Mouse (Mus musculus) ZHBTc4 (cell line): ENCODE measurements around the gene Hcls1.

Experiments used
- DNase-seq: peaks from one replicate; pipeline ENCODE4 v3.0.0-alpha.2; 2011; ENCODE audit warnings: low read depth, low spot score

Hcls1 gene

DNA sequence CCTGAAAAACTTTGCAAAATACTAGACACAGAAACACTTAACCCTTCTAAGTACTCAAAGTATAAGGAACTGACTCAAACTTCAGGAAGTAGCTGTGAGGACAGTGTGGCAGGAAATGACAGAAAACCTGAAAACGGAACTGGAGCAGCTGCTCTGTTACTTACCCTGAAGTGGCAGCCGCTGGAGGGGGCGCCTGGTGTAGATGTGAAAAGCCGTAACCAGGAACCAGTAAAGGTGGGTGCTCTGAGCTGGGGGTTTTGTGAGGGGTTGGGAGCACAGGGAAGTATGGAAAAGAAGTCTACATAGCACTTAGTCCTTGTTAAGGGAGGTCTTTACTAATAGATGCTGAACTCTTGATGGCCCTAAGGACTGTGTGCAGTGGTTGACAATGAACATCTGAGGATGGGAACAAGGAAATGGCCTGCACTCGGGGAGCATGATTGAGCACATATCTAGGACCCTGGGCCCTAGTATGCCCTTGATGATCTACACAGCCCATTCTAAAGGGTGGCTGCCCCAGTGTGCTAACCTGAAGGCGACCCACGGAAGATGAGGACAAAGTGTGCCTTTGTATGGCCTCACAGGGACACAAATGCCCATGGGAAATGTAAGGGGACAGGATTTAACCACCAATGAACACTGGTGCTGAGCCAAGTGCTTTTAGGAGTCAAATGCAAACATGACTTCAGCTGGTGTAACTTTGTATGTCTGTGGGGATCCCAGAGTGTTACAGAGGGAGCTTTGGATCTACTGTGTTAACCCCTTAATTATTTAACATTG is at the start of gene Hcls1:
TSS of gene Hcls1 (plus strand) at position 143 of the 780 bp plus-strand sequence.
- no peak for DNase-seq

DNA sequence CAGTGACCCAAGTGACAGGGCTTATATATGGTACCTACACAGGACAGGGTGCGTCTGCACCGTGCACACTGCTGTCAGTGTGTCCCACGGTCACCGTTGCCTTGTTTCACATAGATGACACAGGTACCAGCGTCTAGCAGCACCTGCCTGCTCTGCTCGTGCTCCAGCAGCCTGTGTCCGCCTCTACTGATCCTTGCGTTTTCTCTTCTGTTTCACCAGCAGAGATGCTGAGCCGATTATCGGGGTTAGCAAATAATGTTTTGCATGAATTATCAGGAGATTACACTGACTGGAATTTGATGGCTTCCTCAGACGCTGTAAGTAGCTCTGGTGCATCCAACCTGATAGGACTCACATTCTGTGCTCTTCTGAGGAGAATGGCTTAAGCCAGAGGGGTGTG is 48.9 kb upstream of the Hcls1 start:
- no peak for DNase-seq

DNA sequence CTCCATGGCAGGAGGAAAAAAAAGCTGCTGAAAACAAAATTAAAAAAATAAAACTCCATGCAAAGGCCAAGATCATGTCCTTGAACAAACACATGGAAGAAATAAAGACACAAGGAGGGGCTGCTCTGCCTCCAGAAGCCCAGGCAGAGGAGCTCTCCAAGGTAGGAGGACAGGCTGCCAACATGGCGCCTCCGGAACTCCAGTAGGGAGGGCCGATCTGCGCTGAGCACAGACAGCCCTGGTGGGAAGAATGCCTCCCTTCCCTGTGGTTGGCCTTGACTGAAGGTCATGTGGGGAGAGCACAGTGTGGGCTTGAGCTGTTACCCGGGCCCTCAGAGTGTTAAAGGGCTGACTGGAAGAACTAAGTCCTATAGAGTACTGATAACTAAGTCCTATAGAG is 47.2 kb upstream of the Hcls1 start:
- DNase-seq: peak; percentile 90

DNA sequence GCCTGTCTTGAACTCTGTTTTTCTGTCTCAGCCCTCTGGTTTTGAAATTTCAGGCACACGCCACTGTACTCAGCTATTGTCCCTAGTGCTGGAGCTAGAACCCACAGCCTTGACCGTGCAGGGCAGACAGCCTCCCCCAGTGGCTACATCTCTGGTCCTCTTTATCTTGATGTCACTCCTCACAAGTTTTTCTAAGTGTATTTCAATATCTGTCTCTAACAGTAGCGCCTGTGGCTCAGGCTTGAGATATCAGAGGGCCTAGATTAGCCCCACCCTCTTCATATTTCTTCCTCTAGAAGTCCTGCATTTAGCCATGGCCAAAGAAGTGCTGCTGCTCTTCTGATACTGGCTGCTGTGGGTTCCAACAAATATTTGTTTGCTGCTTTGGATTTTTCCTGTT is 44.2 kb upstream of the Hcls1 start:
- DNase-seq: no peak

DNA sequence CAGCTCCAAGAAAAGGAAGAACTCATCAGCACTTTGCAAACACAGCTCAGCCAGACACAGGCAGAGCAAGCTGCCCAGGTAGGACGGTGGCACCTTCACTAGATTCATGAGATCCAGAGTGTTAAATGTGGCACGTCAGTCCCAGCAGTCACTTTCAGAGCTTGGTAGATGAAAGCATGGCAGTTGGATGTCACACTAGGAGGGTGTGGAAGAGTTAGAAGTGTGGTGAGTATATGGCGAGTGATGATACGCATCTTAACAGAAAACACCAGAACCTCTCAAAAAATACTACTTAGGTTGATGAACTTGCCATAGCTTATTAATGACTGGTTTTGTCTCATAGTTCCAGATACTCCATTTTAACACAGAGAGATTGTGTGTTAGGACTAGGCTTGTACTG is 43.4 kb upstream of the Hcls1 start:
- DNase-seq: no peak

DNA sequence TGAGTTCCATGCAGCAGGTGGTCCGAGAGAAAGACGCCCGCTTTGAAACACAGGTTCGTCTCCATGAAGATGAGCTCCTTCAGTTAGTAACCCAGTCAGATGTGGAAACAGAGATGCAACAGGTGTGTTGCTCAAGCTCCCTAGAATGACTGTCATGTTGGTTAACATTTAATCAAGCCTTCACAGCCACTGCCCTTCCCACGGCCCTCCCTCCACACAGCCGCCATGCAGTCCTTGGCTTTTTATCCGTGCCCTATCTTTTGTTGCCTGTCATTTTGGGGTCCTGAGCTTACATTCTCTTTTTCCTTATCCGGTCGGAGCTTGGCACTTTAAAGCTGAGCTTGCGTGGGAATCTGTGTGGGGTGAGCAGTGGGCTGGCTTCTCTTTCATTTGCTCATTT is 41.5 kb upstream of the Hcls1 start:
- no peak for DNase-seq

DNA sequence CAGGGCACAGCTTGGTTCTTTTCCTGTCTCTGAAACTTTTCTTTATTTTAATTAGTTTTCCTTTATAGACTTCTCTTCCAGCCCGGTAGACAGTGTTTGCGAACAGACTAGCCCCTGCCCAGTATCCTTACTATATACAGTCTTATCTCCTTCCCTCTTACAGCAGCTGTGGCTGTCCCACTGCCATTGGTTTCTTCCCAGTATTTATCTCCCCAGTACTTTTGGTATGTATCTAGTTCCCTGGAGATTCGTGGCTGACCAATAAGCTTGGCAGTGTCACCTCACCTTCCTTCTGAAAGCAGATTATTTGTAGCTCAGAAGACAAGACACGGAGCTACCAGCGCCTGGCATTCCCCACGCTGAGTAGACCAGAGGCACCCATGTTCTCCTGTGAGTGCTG is 38.1 kb upstream of the Hcls1 start:
- DNase-seq: no peak

DNA sequence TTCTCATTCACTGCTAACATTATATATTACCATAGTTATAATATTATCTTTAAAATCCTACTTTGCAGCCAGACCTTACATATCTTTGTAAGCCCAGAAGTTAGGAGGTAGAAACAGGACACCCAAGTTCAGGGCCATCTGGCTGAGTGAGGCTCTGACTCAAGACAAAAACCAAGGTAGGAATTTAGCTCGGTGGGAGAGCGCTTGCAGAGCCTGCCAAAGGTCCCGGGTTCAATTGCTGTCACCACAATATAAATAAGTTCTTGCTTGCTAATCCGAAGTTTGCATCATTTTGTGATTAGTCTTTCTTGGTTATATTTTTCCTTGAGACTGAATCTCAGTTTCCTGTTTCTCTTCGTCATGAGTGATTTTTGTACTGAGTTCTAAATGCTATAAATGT is 31.6 kb upstream of the Hcls1 start:
- no peak for DNase-seq

DNA sequence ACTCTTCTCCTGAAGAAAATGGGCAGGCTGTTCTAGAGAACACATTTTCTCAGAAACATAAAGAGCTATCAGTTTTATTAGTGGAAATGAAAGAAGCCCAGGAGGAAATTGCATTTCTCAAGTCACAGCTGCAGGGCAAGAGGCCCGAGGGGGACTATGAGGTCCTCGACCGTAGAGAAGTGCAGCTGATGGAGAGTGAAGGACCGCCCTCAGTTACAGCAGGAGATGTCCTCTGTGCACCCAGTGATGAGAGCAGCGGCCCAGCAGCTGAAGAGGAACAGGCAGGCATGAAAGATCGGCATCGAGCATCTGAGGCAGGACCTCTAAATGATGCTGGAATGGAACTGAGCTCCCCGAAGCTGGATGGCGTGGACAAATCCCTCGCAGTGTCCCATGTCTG is 22.9 kb upstream of the Hcls1 start:
- no peak for DNase-seq

DNA sequence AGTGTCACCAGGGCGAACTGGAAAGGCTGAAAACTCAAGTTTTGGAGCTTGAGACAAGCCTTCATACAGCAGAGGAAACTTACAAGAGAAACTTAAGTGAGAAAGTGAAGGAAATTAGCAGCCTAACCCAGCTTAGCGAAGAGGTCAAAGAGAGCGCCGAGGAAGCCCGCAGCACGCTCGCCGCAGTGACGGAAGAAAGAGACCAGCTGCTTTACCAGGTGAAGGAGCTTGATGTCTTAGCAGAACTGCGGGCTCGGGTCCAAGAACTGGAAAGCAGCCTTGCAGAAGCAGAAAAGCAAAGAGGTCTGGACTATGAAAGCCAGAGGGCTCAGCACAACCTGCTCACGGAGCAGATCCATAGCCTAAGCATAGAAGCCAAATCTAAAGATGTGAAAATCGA is 22.5 kb upstream of the Hcls1 start:
- DNase-seq: no peak

DNA sequence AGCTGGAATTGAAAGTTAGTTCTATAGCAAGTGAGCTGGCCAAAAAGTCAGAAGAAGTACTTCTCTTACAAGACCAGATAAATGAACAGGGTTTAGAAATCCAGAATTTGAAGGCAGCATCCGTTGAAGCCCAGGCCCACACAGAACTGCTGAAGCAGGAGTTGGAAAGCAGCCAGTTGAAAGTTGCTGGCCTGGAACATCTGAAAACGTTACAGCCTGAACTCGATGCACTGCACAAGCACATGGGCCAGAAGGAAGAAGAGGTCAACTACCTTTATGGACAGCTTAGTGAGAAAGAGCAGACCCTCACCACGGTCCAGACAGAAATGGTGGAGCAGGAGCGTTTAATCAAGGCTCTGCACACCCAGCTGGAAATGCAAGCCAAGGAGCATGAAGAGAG is 20.6 kb upstream of the Hcls1 start:
- no peak for DNase-seq

DNA sequence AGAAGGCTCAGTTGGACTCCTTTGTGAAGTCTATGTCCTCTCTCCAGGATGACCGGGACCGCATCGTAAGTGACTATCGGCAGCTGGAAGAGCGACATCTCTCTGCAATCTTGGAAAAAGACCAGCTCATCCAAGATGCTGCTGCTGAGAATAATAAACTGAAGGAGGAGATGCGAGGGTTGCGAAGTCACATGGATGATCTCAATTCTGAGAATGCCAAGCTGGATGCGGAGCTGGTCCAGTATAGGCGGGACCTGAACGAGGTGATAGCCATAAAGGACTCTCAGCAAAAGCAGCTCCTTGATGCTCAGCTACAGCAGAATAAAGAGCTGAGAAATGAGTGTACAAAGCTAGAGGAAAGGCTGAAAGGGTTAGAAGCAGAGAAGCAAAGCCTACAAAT is 16.3 kb upstream of the Hcls1 start:
- DNase-seq: no peak

DNA sequence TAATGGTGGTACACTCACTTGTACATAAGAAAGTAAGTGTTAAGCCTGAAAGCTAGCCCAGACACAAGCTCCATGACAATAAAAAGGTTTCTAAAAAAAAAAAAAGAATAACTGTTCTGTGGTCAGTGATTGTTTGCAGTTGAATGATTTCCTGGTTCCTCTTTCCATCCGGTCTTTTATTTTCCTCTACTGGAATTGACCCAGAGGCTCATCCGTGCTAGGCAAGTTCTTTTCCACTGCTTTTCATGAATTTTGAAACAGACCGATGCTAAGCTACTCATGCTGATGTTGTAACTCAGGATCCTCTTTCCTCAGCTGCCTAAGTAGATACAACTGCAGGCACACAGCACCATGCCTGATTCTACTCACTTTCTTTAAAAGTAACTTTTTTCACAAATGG is 14.4 kb upstream of the Hcls1 start:
- no peak for DNase-seq

DNA sequence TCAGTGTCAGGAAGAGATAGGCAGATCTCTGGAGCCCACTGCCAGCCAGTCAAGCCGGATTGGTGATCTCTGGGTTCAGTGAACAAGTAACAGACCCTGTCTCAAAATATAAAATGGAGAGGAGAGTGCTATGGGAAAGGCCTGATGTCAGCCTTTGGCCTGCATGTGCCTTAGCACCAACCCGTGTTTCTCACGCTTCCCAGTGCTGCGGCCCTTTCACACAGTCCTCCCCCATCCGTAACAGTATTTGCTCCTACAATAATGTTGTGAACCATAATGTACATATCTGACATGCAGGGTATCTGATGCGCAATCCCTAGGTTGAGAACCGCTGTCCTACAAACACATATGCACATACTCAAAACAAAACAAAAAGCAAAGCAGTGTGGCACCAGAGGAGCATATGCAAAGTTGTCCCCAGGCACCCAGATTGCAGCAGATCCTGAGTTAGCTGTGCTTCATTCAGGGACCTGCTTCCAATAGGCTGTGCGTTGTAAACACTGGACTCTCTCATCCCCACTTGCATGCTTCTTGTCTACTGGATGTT is 13.6 kb upstream of the Hcls1 start:
- DNase-seq: no peak

DNA sequence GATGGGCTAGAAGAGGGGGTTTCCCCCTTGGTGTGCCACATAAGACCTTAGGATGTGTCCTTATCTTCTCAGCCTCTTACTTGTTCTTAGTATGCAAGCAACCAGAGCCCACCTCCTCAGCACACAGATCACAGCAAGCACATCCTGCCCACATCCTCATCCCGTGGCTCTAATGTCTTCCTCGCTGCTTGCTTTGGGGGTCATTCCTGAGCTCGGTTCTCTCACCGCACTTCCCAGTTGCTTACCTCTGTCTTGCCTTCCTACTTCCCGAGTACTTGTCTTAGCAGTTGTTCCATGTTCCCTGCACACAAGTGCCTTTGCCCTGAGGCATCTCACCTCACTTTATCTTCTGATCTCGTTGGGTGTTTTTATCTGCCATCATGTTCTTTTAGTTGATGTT is 12.8 kb upstream of the Hcls1 start:
- no peak for DNase-seq

DNA sequence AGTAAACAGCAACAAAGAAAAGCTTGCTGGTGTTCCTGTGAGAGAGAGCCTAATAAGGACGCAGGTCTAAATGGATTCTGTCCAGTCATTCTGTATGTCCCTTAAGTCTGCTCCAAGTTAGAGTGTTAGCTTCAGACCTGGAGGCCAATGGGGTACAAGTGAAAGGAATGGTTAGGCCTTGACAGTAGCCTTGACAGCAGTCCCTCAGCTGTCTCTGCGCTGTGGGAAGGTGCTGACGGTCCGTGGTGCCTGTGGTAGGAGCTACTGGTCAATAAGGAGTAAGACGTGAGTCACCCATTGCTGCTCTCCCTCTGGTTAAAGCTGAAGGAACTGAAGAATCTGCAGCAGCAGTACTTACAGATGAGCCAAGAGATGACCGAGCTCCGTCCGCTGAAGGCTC is 10.5 kb upstream of the Hcls1 start:
- no peak for DNase-seq

DNA sequence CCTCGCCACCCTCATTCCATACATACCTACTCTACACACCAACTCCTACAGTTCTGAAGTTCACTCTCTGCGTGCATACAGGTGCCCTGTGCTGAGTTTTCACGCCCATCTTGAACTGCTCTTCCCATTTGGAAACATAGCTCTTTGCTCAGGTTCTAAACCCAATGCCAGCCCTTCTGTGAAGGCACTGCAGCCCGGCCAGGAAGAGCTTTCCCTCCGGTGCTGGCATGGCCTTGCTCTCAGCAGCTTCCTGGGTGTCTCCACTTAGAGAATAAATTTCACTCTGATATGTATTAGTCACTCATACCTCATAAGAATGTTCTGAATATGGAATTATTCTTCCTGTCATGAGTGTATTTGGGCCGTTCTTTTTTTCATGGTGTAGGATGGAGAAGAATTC is 9.4 kb upstream of the Hcls1 start:
- no peak for DNase-seq

DNA sequence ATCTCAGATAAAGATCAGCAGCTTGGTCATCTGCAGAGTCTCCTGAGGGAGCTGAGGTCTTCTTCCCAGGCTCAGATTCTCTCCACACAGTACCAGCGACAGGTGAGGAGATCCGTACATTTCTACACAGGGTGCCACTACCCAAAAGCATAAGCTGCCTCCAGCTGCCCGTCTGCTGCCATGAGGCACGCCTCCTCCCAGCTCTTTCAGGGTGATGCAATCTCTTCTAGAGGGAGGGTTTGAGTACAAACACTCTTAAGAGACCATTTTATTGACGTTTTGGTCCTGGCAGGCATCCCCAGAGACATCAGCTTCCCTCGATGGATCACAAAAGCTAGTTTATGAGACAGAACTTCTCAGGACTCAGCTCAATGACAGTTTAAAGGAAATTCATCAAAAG is 9.0 kb upstream of the Hcls1 start:
- no peak for DNase-seq

DNA sequence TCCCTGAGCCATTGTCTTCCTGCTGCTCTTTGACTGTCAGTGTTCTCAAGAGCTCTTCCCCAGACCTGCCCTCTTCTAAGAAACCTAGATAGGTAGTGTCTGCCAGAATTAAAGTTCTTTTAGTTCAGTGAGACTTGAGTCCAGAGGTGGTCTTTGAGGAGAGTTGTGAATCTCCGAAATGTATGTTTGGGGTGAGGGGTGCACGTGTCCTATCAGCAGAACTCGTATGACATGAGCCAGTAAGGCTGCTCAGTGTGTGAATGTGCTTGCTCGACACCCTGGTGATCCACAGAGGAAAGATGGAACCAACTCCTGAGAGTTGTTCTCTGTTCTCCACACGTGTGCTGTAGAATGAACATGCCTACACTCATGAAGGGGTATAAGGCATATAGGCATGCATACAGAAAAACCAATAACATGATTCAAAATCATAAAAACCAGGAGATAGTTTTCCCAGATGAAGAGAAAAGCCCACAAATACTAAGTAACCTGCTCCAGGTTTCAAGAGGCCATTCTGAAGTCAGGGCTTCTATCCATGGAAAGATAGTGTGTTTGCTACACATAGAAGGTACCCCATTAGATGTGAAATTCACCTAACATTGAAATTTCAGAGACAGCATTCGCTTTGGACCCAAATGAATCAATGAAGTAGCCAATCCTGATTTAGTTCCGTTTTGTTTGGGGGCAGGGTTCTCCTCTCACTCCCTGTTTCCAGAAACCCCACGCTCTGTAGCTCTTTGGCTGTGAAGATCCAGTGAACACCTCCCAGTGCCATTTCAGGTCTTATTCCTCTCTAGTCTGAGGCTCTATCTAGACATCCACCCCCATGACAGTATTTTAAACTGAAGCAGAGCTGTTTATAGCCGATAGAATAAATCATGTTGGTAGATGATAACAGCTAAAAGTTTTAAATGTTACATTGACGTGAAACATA is 8.0 kb upstream of the Hcls1 start:
- no peak for DNase-seq

DNA sequence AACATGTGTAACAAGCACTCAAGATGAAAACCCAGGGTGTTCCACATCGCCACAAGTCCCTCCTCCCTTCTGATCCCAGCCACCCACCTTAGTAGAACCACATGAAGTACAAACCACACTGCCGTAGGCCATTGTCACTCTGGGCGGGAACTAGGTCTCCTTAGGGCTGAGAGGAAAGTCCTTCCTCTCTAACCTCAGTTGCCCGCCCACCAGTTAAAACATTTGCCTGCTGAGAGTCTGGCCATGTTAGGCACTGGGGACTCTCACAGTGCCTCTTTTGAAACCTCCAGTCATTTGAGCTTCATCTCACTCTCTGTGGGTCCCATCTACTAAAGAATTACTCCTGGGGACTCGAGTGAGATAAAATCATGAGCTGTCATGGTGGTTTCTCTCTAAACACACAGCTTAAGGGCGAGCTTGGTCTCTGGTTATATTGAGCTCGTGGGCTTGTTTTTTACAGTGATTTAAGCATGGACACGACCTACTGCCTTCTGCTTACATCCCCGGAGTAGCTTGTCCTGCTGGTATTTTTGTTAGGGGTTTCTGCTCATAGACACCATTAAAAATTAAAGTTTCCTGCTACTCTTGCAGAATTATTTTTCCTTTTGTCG is 7.2 kb upstream of the Hcls1 start:
- no peak for DNase-seq

DNA sequence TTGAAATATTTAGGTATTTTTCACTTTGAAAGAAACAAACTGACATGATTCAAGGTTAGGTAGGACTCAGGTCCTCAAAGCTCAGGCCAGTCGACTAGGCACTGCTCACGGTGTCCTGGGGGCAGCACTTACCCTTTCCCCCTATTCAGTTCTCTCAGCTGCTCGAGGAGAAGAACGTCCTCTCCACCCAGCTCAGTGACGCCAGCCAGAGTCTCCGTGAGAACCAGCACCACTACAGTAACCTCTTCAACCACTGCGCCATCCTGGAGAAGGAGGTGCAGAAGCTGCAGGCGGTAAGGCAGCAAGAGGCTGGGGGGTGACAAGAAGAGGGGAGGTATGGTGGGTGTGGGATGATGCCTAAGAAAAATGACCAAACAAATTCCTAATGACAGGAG is 6.7 kb upstream of the Hcls1 start:
- DNase-seq: no peak

DNA sequence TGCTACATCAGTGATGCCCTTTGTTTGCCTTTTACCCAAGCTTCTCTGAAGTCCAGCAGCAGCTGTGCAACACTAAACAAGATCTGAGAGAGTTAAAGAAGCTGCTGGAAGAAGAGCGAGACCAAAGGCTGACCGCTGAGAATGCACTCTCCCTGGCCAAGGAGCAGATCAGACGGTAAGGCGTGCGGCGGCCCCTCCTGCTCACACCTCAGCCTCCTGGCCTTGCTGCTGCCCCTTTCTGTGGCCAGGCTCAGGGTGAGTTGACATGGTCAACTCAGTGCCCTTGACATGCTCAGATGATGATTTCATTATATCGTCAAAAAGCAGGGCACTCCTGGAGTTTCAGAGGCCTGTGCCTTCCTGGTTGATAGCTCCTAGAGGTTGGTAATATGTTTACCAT is 5.6 kb upstream of the Hcls1 start:
- DNase-seq: no peak
